Mouse (Mus musculus) limb, embryonic 11.5 days (tissue): ENCODE data around the gene Lrrc28. TPM values are rescaled to one million over a fixed set of nuclear protein-coding genes. Genes with fewer than 3 reads are reported as not detected.

ENCODE experiments used
- ATAC-seq: fragments of 200-750 bp; cut with Nextera tagmentation; 2 replicates; pipeline ENCODE4 v1.8.0; 2017; ENCODE audit warnings: low read depth; ENCODE audit not compliant: insufficient number of reproducible peaks, low FRiP score, low TSS enrichment
- DNase-seq: peaks from one replicate; pipeline ENCODE4 v3.0.0-alpha.2; 2015; ENCODE audit warnings: low spot score
- H3K27ac ChIP-seq: fragments of 300-500 bp; sonication (generic); replicated peaks from 2 replicates; pipeline ENCODE4 v1.5.1; 2014; ENCODE audit warnings: low read depth, mild to moderate bottlenecking, low read length
- H3K27me3 ChIP-seq: fragments of 300-500 bp; sonication (generic); 2 replicates; pipeline ENCODE4 v1.6.1; 2014; ENCODE audit warnings: mild to moderate bottlenecking, low read length, mixed read lengths; ENCODE audit not compliant: control insufficient read depth, insufficient read depth
- H3K36me3 ChIP-seq: fragments of 300-500 bp; sonication (generic); 2 replicates; pipeline ENCODE4 v1.6.1; 2014; ENCODE audit warnings: mild to moderate bottlenecking, low read length, moderate library complexity, mixed read lengths; ENCODE audit not compliant: control insufficient read depth, insufficient read depth
- H3K4me1 ChIP-seq: fragments of 300-500 bp; sonication (generic); 2 replicates; pipeline ENCODE4 v1.6.1; 2014; ENCODE audit warnings: low read length, mixed read lengths; ENCODE audit not compliant: control insufficient read depth, insufficient read depth
- H3K4me2 ChIP-seq: fragments of 300-500 bp; sonication (generic); 2 replicates; pipeline ENCODE4 v1.6.1; 2014; ENCODE audit warnings: low read depth, mild to moderate bottlenecking, moderate library complexity; ENCODE audit not compliant: severe bottlenecking
- H3K4me3 ChIP-seq: fragments of 300-500 bp; sonication (generic); 2 replicates; pipeline ENCODE4 v1.5.1; 2014; ENCODE audit warnings: low read depth, low read length
- H3K9ac ChIP-seq: fragments of 300-500 bp; sonication (generic); 2 replicates; pipeline ENCODE4 v1.6.1; 2014; ENCODE audit warnings: mild to moderate bottlenecking, low read length
- H3K9me3 ChIP-seq: fragments of 300-500 bp; sonication (generic); 2 replicates; pipeline ENCODE4 v1.6.1; 2016; ENCODE audit warnings: low read length; ENCODE audit not compliant: control insufficient read depth
- WGBS: fragments of 180-500 bp; shearing (Covaris S2); extraction: QIAGEN DNeasy Blood & Tissue Kit; methylation state at CpG from one replicate; pipeline ENCODE4 v1.1.7; 2014; 5-methylcytosine and 5-hydroxymethylcytosine counted together
- polyA plus RNA-seq: library from polyadenylated mRNA; unstranded; fragments of >200 nt; fragmentation: Nextera tagmentation; extraction: Ambion mirVana; gene quantifications from 2 replicates; pipeline ENCODE4 v1.2.1, GENCODE M21; 2014

Lrrc28 gene
- polyA plus RNA-seq, 1 experiment from 2014 or later = 20.9 TPM

DNA sequence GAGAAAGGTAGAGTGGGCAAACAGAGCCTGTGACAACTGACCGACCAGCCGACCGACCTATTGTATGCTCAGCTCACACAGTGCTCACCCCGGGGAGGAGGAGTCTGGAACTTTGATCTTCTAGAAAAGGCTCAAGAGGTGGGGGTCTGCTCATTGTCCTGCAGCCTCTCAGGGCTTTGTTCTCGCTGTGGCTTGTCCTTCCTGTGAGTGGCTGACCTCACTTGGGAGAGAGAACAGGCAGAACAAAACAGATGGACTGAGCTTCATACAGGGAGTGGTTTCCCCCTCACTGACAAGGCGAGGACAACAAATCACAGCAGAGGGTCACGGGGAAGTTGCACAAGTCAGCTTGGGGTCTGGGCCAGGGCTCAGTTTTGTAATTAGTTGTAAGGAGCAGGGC, 181.5 kb downstream of the Lrrc28 start:
- Histone ChIP-seq H3K4me3 (no peak overlapping the region), H3K27me3 (no peaks in the 10 kb centered on the region), H3K27ac (no peak overlapping the region), H3K9ac (no peak overlapping the region), H3K9me3 (no peaks in the 10 kb centered on the region), H3K36me3 (no peaks in the 10 kb centered on the region), H3K4me1 (no peaks in the 10 kb centered on the region), H3K4me2 (no peak overlapping the region)
- ATAC-seq (no peak), DNase-seq (no peak)
- 16% methylated on average over 7 of the region's 7 CpGs for WGBS

Other genes starting within 250 kb of the Lrrc28 start
- 64.9 and 70.7 TPM in 2 replicates for gene Ttc23, start 2.1 kb upstream of the Lrrc28 start, polyA plus RNA-seq
- gene Synm, start 114.5 kb upstream of the Lrrc28 start, polyA plus RNA-seq = 0.79 and 0.88 TPM in 2 replicates